Mouse (Mus musculus) heart, postnatal 0 days (tissue): ENCODE measurements at regions not wholly inside any gene's neighbourhood (a gene's known extent, or its start where the extent isn't known, plus 50 kb on each side); places are given as distances from the start of the nearest gene placed in this dataset.

Experiments
- ATAC-seq: fragments of 200-750 bp; cut with Nextera tagmentation; 2 replicates; pipeline ENCODE4 v1.8.0; 2017; ENCODE audit warnings: low read depth, moderate number of reproducible peaks, moderate library complexity; ENCODE audit not compliant: insufficient read depth
- DNase-seq: peaks from one replicate; pipeline ENCODE4 v3.0.0-alpha.2; 2016; ENCODE audit warnings: low spot score
- H3K27ac ChIP-seq: fragments of 300-500 bp; sonication (generic); 2 replicates; pipeline ENCODE4 v1.5.1; 2014; ENCODE audit warnings: low read depth, mild to moderate bottlenecking
- H3K27me3 ChIP-seq: fragments of 300-500 bp; sonication (generic); 2 replicates; pipeline ENCODE4 v1.6.1; 2014; ENCODE audit warnings: low read length, mixed read lengths; ENCODE audit not compliant: control insufficient read depth, insufficient read depth
- H3K36me3 ChIP-seq: fragments of 300-500 bp; sonication (generic); replicated peaks from 2 replicates; pipeline ENCODE4 v1.6.1; 2014; ENCODE audit warnings: low read length, mixed read lengths; ENCODE audit not compliant: control insufficient read depth, insufficient read depth
- H3K4me1 ChIP-seq: fragments of 300-500 bp; sonication (generic); 2 replicates; pipeline ENCODE4 v1.6.1; 2014; ENCODE audit warnings: antibody characterized with exemption; ENCODE audit not compliant: control insufficient read depth, insufficient read depth
- H3K4me2 ChIP-seq: fragments of 300-500 bp; sonication (generic); 2 replicates; pipeline ENCODE4 v1.6.1; 2014; ENCODE audit warnings: low read depth, mild to moderate bottlenecking, low read length, moderate library complexity
- H3K4me3 ChIP-seq: fragments of 300-500 bp; sonication (generic); 2 replicates; pipeline ENCODE4 v1.5.1; 2014; ENCODE audit warnings: low read depth, low read length
- H3K9ac ChIP-seq: fragments of 300-500 bp; sonication (generic); replicated peaks from 2 replicates; pipeline ENCODE4 v1.6.1; 2014; ENCODE audit warnings: low read depth, low read length, mixed read lengths
- H3K9me3 ChIP-seq: fragments of 300-500 bp; sonication (generic); replicated peaks from 2 replicates; pipeline ENCODE4 v1.6.1; 2016; ENCODE audit warnings: low read length; ENCODE audit not compliant: control insufficient read depth
- CTCF ChIP-seq: IDR thresholded peaks from 2 replicates; pipeline ENCODE4 v1.5.1; 2016; ENCODE audit warnings: antibody characterized with exemption, control low read depth, low read depth
- EP300 ChIP-seq: IDR thresholded peaks from 2 replicates; pipeline ENCODE4 v1.6.1; 2016; ENCODE audit warnings: antibody characterized with exemption, low read depth
- WGBS: fragments of 180-500 bp; shearing (Covaris S2); extraction: QIAGEN DNeasy Blood & Tissue Kit; methylation state at CpG from one replicate; pipeline ENCODE4 v1.1.7; 2014; 5-methylcytosine and 5-hydroxymethylcytosine counted together

GRCm38 (mm10) chr2:3925199-3925598 is 92.3 kb upstream of the Frmd4a start:
- Histone ChIP-seq H3K36me3 (no peaks in the 10 kb centered on the region), H3K9me3 (no peaks in the 10 kb centered on the region), H3K27ac (no peak overlapping the region), H3K4me1 (no peaks in the 10 kb centered on the region), H3K4me2 (no peak overlapping the region), H3K9ac (no peak overlapping the region), H3K27me3 (no peaks in the 10 kb centered on the region), H3K4me3 (no peak overlapping the region)
- 79% methylated on average over 3 of the region's 3 CpGs for WGBS
- no peak for TF ChIP-seq EP300
- TF ChIP-seq CTCF = no peak
- DNase-seq (no peak), ATAC-seq (no peak)

DNA sequence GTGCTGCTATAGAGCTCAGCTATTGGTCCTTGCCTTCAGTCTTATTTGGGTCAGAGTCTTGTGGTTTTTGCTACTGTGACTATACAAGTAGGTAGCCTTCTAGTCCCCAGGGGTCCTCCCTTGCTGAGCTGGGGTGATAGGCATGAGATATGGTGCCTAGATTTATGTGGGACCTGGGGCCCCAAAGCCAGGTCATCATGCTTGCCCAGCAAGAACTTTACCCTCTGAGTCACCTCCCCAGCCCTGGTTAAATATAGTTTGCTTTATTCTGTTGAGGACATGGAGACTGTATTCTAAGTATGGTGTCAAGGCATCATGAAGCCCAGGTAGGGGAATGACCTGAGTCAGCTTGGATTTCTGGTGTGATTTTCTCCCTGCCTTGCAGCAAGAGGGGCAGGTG is 91.4 kb upstream of the Frmd4a start:
- ATAC-seq = no peak
- no peaks in the 10 kb centered on the region for H3K9me3 ChIP-seq

DNA sequence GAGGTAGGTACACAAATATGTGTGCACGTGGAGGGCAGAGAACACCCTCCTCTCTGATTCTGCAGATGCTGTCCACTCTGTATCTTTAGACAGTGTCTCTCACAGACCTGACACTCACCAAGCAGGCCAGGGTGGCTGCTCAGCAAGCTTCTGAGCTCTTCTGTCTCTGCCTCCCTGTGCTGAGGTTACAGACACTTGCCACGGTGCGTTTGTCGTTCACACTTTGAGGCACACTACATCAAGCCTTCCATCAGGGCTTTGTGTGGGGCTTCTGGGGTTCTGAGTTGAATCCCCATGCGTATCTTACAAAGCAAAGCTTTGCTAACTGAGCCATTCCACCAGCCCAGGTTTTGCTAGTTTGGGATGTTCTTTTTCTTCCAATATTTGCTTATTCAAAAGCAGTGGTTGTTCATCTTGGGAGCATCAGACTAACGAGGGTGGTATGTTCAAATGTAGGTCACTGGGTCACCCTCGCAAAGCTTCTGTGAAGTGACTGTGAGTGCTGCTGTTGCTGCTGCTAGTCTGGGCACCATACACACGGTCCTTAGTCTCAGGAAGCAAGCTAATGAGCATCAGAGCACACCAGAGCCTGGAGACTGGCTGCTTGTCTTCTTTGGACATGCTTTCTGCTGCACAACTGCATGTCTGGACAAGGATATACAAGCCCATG is 90.2 kb upstream of the Frmd4a start:
- Histone ChIP-seq H3K4me1 (no peaks in the 10 kb centered on the region), H3K36me3 (no peaks in the 10 kb centered on the region), H3K27me3 (no peaks in the 10 kb centered on the region), H3K9ac (no peak overlapping the region), H3K9me3 (no peaks in the 10 kb centered on the region), H3K27ac (no peak overlapping the region), H3K4me2 (no peak overlapping the region), H3K4me3 (no peak overlapping the region)
- TF ChIP-seq CTCF (no peak), EP300 (no peak)
- ATAC-seq (no peak), DNase-seq (no peak)
- 52% methylated on average over 8 of the region's 8 CpGs for WGBS

More for the DNA sequence above, 91.4 kb upstream of the Frmd4a start:
- Histone ChIP-seq H3K27me3 (no peaks in the 10 kb centered on the region), H3K27ac (no peak overlapping the region), H3K36me3 (no peaks in the 10 kb centered on the region), H3K4me2 (no peak overlapping the region), H3K4me3 (no peak overlapping the region), H3K9ac (no peak overlapping the region), H3K4me1 (no peaks in the 10 kb centered on the region)
- TF ChIP-seq CTCF (no peak), EP300 (no peak)
- no peak for DNase-seq

DNA sequence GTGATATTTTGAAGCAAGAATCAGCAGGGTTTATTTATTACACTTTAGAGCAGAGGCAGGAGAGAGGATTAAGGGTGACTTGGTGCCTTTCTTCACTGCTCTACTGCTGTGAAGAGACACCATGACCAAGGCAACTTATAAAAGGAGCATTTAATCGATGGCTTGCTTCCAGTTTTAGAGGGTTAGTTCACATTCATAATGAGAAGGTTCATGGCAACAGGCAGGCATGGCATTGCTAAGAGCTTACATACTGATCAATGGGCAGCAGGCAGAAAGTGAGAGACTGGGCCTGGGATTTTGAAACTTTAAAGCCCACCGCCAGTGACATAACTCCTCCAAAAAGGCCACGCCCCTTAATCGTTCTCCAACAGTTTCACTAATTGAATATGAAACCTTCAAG is 89.7 kb upstream of the Frmd4a start:
- no peak for ATAC-seq
- no peaks in the 10 kb centered on the region for H3K27me3 ChIP-seq
- no peaks in the 10 kb centered on the region for H3K4me1 ChIP-seq
- WGBS = 86% methylated on average over 4 of the region's 4 CpGs
- no peaks in the 10 kb centered on the region for H3K9me3 ChIP-seq
- H3K36me3 ChIP-seq = no peaks in the 10 kb centered on the region
- H3K4me2 ChIP-seq = no peak overlapping the region
- no peak overlapping the region for H3K27ac ChIP-seq
- no peak for DNase-seq
- H3K9ac ChIP-seq = no peak overlapping the region
- TF ChIP-seq EP300 = no peak
- no peak for TF ChIP-seq CTCF
- H3K4me3 ChIP-seq = no peak overlapping the region

DNA sequence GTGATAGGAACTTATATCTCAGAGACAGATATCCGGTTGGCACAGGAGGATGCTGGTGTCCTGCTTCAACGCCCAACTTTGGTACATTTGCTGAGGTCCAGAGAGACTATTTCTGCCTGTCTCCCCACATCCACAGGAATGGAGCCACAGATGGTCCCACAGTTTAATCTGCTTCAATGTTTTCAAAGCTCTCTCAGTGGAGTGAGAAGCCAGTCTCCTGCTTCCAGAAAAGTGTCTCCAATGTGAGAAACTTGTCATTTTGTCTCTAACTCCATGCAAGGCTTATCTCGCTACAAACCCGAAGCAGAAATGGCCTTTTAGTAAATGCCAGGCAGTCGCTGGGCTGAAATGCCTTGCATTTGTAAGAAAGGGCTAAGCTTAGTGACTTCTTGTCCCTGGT is 86.9 kb upstream of the Frmd4a start:
- no peak overlapping the region for H3K9ac ChIP-seq
- no peaks in the 10 kb centered on the region for H3K4me1 ChIP-seq
- H3K27me3 ChIP-seq = no peaks in the 10 kb centered on the region
- ATAC-seq (no peak), DNase-seq (no peak)
- H3K4me2 ChIP-seq = no peak overlapping the region
- no peak for TF ChIP-seq EP300
- no peak for TF ChIP-seq CTCF
- no peaks in the 10 kb centered on the region for H3K9me3 ChIP-seq
- H3K36me3 ChIP-seq = no peaks in the 10 kb centered on the region
- 68% methylated on average over 5 of the region's 5 CpGs for WGBS
- H3K4me3 ChIP-seq = no peak overlapping the region
- H3K27ac ChIP-seq = no peak overlapping the region

DNA sequence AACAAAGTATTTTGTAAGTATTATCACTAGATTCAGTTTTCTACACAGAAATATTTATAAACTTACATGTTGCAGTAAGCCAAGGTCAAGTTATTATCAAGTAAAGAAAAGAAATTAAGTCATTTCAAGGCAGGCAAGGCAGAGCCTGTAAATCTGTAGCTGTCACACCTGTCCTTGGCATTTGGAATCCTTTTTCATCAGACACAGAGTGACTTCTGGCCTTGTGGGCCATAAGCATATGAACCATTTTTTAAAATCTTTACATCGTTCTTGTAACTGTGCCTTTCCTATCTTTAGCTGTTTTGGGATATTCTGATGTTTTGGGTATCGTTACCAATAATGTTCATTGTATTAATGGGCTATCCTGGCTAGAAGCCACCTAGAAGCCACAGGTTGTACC is 76.7 kb upstream of the Frmd4a start:
- Histone ChIP-seq H3K4me1 (no peaks in the 10 kb centered on the region), H3K27ac (no peak overlapping the region), H3K9ac (no peak overlapping the region), H3K4me3 (no peak overlapping the region), H3K4me2 (no peak overlapping the region), H3K9me3 (no peaks in the 10 kb centered on the region), H3K27me3 (no peaks in the 10 kb centered on the region), H3K36me3 (no peaks in the 10 kb centered on the region)
- WGBS = 70% methylated on average over 2 of the region's 2 CpGs
- TF ChIP-seq EP300 (no peak), CTCF (no peak)
- no peak for DNase-seq
- ATAC-seq = no peak
